Mouse (Mus musculus) left cerebral cortex, postnatal 14 days (tissue): ENCODE results near the gene Lmf2. TPM values are rescaled to one million over a fixed set of nuclear protein-coding genes. Genes with fewer than 3 reads are reported as not detected.
A peak's percentile ranks its signal among the peaks of the same experiment; 100 is the strongest.

Source experiments
- DNase-seq, 2 experiments: peaks; one replicate each; pipeline ENCODE4 v3.0.0; 2021 to 2022; ENCODE audit warnings: low spot score in 2 of 2, mixed read lengths in 1 of 2
- intact Hi-C: fragments of 180-260 bp; cut with DNase I; formaldehyde crosslinking; loops from one replicate; pipeline ENCODE4 v1.15.1; 2025
- long read RNA-seq, 2 experiments: library from polyadenylated mRNA; stranded (forward); transcript quantifications; one replicate each; pipeline ENCODE4 v2.0.0; 2021
- total RNA-seq, 2 experiments: library from RNA; stranded (reverse); gene quantifications; 2 replicates each; pipeline ENCODE4 v1.2.3; 2021

Gene Lmf2
- 10 to 100 TPM; 18.0 to 20.3 TPM for total RNA-seq
- long read RNA-seq, experiment 1, transcript Lmf2-201 (14 exons, 2,906 nt) = major isoform, 9 of 16 reads
- long read RNA-seq, experiment 1, partial matches to known transcripts = 5 of 16 reads
- long read RNA-seq, experiment 1, other reads (novel, unspliced or antisense) = 2 of 16 reads
- long read RNA-seq, experiment 2, transcript Lmf2-201 (14 exons, 2,906 nt) = major isoform, 10 of 22 reads
- long read RNA-seq, experiment 2, partial matches to known transcripts = 7 of 22 reads
- long read RNA-seq, experiment 2, other reads (novel, unspliced or antisense) = 5 of 22 reads

- peak; percentile 94 for DNase-seq
- intact Hi-C loops = loop anchor here (5.0 kb wide), 1 partner anchor 43 kb away; no protein-coding TSS in a partner anchor
Observed at GRCm38 (mm10) chr15:89355241-89356187, at the start of gene Lmf2, which contains the start of gene Ncaph2. Gene Lmf2, minus strand, starts transcription at chr15:89355659. Gene Ncaph2, plus strand, starts transcription at chr15:89355719.

GRCm38 (mm10) chr15:89404831-89405623 is 49.6 kb upstream of the Lmf2 start:
- intact Hi-C loops = no loop called here
- no peak for DNase-seq

GRCm38 (mm10) chr15:89402471-89402870 is 47.0 kb upstream of the Lmf2 start:
- DNase-seq = no peak
- intact Hi-C loops = no loop called here

- no peak for DNase-seq
- intact Hi-C loops = no loop called here
Observed at GRCm38 (mm10) chr15:89399716-89400115, 44.3 kb upstream of the Lmf2 start.

- intact Hi-C loops = no loop called here
- DNase-seq = no peak
Observed at GRCm38 (mm10) chr15:89398146-89398545, 42.7 kb upstream of the Lmf2 start.

GRCm38 (mm10) chr15:89396883-89397282 is 41.4 kb upstream of the Lmf2 start:
- no peak for DNase-seq
- intact Hi-C loops = no loop called here

- no peak for DNase-seq
- intact Hi-C loops = no loop called here
Observed at GRCm38 (mm10) chr15:89390081-89390480, 34.6 kb upstream of the Lmf2 start.

- intact Hi-C loops = no loop called here
Observed at GRCm38 (mm10) chr15:89387127-89387526, 31.7 kb upstream of the Lmf2 start.

GRCm38 (mm10) chr15:89384617-89385016 is 29.2 kb upstream of the Lmf2 start, which contains the start of gene Klhdc7b:
Gene Klhdc7b, plus strand, starts transcription at chr15:89384917.
- no peak for DNase-seq
- intact Hi-C loops = loop anchor here (5.0 kb wide), 1 partner anchor 43 kb away; the partner anchor contains the start of genes C730034F03Rik, Chkb, Cpt1b and Gm44502

More at GRCm38 (mm10) chr15:89387127-89387526, 31.7 kb upstream of the Lmf2 start:
- DNase-seq = no peak

- intact Hi-C loops = no loop called here
- DNase-seq = no peak
Observed at GRCm38 (mm10) chr15:89379429-89379828, 24.0 kb upstream of the Lmf2 start.

GRCm38 (mm10) chr15:89378831-89379401 is 23.5 kb upstream of the Lmf2 start, which contains the start of gene Odf3b:
Gene Odf3b, minus strand, starts transcription at chr15:89379282.
- intact Hi-C loops = no loop called here
- DNase-seq = no peak

- DNase-seq = no peak
- intact Hi-C loops = no loop called here
Observed at GRCm38 (mm10) chr15:89377938-89378828, 22.7 kb upstream of the Lmf2 start.

- intact Hi-C loops = no loop called here
- DNase-seq = no peak
Observed at GRCm38 (mm10) chr15:89377362-89377761, 21.9 kb upstream of the Lmf2 start.

- intact Hi-C loops = no loop called here
- DNase-seq = no peak
Observed at GRCm38 (mm10) chr15:89376957-89377356, 21.5 kb upstream of the Lmf2 start, which contains the start of gene Tymp. Gene Tymp, minus strand, starts transcription at chr15:89377039.

GRCm38 (mm10) chr15:89376040-89376439 is 20.6 kb upstream of the Lmf2 start:
- DNase-seq = no peak
- intact Hi-C loops = no loop called here

GRCm38 (mm10) chr15:89374801-89375534 is 19.5 kb upstream of the Lmf2 start:
- no peak for DNase-seq
- intact Hi-C loops = no loop called here

- DNase-seq = no peak
- intact Hi-C loops = no loop called here
Observed at GRCm38 (mm10) chr15:89374340-89374739, 18.9 kb upstream of the Lmf2 start.
